Mouse (Mus musculus) brain, adult 2 months (tissue): Measurements from ENCODE around the gene Hist3h2a.
"Not testable (repeated sequence)": the region's sequence is repeated elsewhere in the genome, so short reads cannot be mapped to it uniquely, and the experiment has no call there.

Source experiments
- DNase-seq: peaks from one replicate; pipeline ENCODE4 v3.0.0; 2011; ENCODE audit warnings: low read depth, low spot score

The Hist3h2a gene

DNA sequence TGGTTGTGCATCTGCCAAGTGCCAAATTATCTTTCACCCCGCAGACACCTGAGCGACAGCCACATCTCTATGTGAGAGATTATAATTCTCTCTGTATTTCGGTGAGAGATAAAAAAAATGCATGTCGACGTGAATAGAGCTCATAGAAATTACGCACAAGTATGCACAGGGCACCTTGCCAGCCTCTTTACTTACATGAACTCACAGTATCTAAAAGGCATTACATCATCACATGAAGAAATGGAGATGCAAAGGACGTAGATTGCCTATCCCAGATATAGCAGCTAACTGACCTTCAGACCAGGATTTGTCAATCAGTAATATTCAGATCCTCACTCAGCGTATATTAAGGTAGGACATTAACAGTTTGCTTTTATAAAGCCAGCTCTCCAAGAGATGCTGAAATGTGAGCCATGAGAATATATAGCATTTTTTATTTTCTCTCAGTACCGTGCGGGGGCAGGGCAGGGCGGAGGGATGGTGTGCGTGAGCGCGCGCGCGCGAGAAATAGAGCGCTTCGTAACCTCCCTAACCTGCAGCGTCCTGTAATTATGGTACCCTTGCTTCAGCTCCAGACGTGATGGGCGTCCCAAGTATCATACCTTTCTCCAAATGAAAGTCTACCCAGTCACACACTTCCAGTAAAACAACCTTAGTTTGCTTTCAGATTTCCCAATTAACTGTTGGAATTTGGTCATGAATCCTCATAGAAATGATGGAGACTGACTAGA, 6.5 kb upstream of the Hist3h2a start:
- DNase-seq, result peak; percentile 83

GRCm38 (mm10) chr11:58948542-58949479, 5.7 kb upstream of the Hist3h2a start, which contains the start of gene Hist3h2ba:
Hist3h2ba (plus strand) TSS chr11:58948920.
- DNase-seq, result peak; percentile 99

GRCm38 (mm10) chr11:58949480-58950431, 4.7 kb upstream of the Hist3h2a start:
- DNase-seq, result peak; percentile 97

GRCm38 (mm10) chr11:58951210-58951609, 3.3 kb upstream of the Hist3h2a start:
- DNase-seq, result no peak

DNA sequence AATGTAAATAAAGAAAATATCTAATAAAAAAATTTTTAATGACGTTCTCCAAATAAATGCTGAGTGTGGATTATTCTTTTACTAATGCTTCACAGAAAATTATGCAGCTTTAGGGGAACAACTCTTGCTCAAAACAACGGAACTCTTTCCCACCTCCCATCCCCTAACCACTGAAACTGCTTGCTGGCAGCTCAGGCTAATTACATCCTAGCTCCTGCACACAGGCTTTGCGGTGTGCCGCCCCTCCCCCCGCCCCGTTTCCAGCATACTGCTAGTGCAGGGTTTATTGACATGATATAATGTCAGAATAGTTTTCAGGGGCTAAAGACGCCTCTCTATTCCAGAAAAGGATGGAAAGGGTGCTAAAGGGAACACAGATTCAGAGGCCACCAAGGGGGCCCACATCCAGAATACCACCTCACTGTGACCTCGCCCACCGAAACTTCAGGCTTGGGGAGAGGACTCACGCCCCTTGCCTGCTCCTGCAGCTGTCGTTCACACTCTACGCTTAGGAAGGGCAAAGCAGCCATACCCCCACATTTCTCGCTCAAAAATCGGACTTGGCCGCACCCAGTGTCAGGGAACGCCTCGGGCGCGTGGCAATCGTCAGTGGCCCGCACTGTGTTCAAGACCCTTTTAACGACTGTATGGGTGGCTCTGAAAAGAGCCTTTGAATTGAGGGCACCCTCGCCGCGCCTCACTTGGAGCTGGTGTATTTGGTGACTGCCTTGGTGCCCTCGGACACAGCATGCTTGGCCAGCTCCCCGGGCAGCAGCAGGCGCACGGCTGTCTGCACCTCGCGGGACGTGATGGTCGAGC, 925 bp upstream of the Hist3h2a start:
- peak; percentile 83 for DNase-seq

GRCm38 (mm10) chr11:58954170-58954419, 390 bp upstream of the Hist3h2a start:
- not testable (repeated sequence) for DNase-seq

- no peak for DNase-seq
Observed at GRCm38 (mm10) chr11:58955143-58955867, 820 bp downstream of the Hist3h2a start.

- no peak for DNase-seq
Observed at GRCm38 (mm10) chr11:58955868-58956257, 1.4 kb downstream of the Hist3h2a start.

- DNase-seq, result peak; percentile 70
Observed at GRCm38 (mm10) chr11:58957226-58957914, 2.9 kb downstream of the Hist3h2a start.

DNA sequence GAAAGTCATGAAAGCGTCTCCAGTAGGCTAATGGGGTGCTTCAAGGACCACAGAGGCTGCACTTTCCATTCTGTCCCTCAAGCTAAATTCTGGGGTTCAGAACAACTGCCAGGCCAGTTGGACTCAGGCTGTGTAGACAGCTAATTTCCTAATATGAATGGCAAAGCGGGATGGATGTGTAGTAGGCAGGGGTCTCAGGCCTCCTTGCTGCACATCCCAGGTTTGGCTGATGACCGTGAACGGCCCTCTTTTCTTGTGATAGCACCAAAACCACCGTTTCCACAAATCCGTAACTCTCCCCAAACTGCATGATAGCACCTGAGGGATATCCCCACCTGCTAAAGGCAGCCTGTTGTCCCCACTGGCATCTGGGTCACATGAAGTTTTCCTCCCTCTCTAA, 4.1 kb downstream of the Hist3h2a start:
- no peak for DNase-seq

DNA sequence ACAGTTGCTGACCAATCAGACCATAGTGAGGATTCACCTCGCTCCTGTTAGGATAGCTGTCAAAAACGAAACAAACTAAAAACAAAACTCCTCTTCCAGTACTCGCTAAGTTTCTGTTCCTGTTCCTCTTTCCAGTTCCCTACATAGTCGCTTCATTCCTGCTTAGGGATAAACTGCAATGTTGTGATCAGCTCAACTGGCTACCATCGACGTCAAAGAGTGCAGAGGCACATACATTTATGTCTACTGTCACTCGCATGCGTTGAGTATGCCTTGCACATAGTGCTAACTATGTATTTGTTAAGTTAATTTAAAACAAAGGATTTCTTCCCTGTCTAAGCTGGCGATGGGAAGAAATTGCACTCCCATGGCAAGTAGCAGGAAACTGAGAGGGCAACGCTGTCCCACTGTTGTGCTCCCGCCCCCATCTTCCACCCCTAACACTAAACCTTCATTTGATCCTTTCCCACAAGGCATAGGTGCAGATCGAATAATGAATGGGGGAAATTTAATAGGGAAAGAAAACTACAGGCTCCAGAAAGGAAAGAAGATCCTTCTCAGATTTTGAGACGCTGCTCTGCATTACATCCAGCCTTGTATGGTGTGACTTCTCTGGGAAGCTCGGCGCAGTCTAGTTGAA, 4.8 kb downstream of the Hist3h2a start:
- DNase-seq, result no peak

- DNase-seq, result peak; percentile 98
Observed at GRCm38 (mm10) chr11:58959921-58960465, 5.5 kb downstream of the Hist3h2a start.

GRCm38 (mm10) chr11:58961364-58962177, 7.1 kb downstream of the Hist3h2a start:
- peak; percentile 60 for DNase-seq

- no peak for DNase-seq
Observed at GRCm38 (mm10) chr11:58963543-58963942, 9.1 kb downstream of the Hist3h2a start.

DNA sequence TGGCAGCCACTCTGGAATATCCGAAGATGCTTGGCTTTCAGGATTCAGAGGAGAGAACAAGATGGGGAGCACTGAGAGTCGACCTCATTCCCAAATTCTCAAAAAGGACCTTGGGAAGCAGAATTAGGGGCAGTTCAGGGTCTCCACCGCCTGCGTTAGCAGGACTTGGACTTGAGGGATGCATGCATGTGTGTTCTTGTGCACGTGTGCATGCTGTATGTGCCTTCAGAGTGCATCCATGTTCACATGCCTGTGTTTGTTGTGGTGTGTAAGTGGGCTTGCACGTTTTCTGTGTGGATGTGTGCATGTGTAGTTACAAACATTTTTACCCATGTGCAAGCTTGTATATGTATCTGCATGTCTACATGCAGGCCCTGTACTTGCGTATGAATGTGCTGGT, 9.7 kb downstream of the Hist3h2a start:
- DNase-seq, result no peak

GRCm38 (mm10) chr11:58965001-58965760, 10.7 kb downstream of the Hist3h2a start:
- no peak for DNase-seq

GRCm38 (mm10) chr11:58967346-58967745, 12.9 kb downstream of the Hist3h2a start:
- DNase-seq, result no peak
